Mouse (Mus musculus) common myeloid progenitor, adult 5-6 weeks (primary cell): ENCODE results near the gene Luc7l3. TPM values are rescaled to one million over a fixed set of nuclear protein-coding genes. Genes with fewer than 3 reads are reported as not detected.

Experiments used
- ATAC-seq: replicated peaks from 2 replicates; pipeline ENCODE4 v1.8.0; 2016; ENCODE audit warnings: low read depth, mild to moderate bottlenecking, moderate TSS enrichment, inconsistent platforms; ENCODE audit not compliant: poor library complexity, severe bottlenecking
- total RNA-seq: library from RNA; stranded (forward); fragments of 200-1000, 187-1606 nt; gene quantifications from 2 replicates; pipeline ENCODE4 v1.2.3, GENCODE M21; 2017

Gene Luc7l3
- total RNA-seq, 1 experiment from 2014 or later, result 486 TPM

GRCm38 (mm10) chr11:94339732-94340585, 18.2 kb upstream of the Luc7l3 start:
- peak; percentile 94 for ATAC-seq

- ATAC-seq, result no peak
Measured at GRCm38 (mm10) chr11:94338347-94338746, 16.6 kb upstream of the Luc7l3 start.

GRCm38 (mm10) chr11:94336551-94336950, 14.8 kb upstream of the Luc7l3 start:
- no peak for ATAC-seq

- no peak for ATAC-seq
Measured at GRCm38 (mm10) chr11:94334386-94334968, 12.7 kb upstream of the Luc7l3 start.

GRCm38 (mm10) chr11:94332726-94333125, 10.9 kb upstream of the Luc7l3 start:
- ATAC-seq, result no peak

- ATAC-seq, result no peak
Measured at GRCm38 (mm10) chr11:94330211-94330610, 8.4 kb upstream of the Luc7l3 start.

- ATAC-seq, result peak; percentile 49; the same call in 1 of the 2 replicates
Measured at GRCm38 (mm10) chr11:94329270-94329891, 7.6 kb upstream of the Luc7l3 start.

- ATAC-seq, result no peak
Measured at GRCm38 (mm10) chr11:94328644-94329025, 6.8 kb upstream of the Luc7l3 start.

GRCm38 (mm10) chr11:94327693-94328643, 6.2 kb upstream of the Luc7l3 start, which contains the start of gene Ankrd40:
TSS of gene Ankrd40 (plus strand) at chr11:94328001.
- peak; percentile 86 for ATAC-seq

- ATAC-seq, result no peak
Measured at GRCm38 (mm10) chr11:94326961-94327411, 5.2 kb upstream of the Luc7l3 start.

- ATAC-seq, result no peak
Measured at GRCm38 (mm10) chr11:94324618-94325017, 2.8 kb upstream of the Luc7l3 start.

- no peak for ATAC-seq
Measured at GRCm38 (mm10) chr11:94323271-94323925, 1.6 kb upstream of the Luc7l3 start.

- ATAC-seq, result no peak
Measured at GRCm38 (mm10) chr11:94322636-94323035, 848 bp upstream of the Luc7l3 start.

GRCm38 (mm10) chr11:94320969-94321930, 538 bp downstream of the Luc7l3 start:
- ATAC-seq, result peak; percentile 68

- ATAC-seq, result no peak
Measured at GRCm38 (mm10) chr11:94318056-94318455, 3.7 kb downstream of the Luc7l3 start.

GRCm38 (mm10) chr11:94317515-94317914, 4.3 kb downstream of the Luc7l3 start:
- ATAC-seq, result no peak

GRCm38 (mm10) chr11:94317014-94317413, 4.8 kb downstream of the Luc7l3 start:
- no peak for ATAC-seq

GRCm38 (mm10) chr11:94316528-94316927, 5.3 kb downstream of the Luc7l3 start:
- ATAC-seq, result no peak
